ENCODE assay signal across 8 mouse cellular contexts in the genomic region with DNA sequence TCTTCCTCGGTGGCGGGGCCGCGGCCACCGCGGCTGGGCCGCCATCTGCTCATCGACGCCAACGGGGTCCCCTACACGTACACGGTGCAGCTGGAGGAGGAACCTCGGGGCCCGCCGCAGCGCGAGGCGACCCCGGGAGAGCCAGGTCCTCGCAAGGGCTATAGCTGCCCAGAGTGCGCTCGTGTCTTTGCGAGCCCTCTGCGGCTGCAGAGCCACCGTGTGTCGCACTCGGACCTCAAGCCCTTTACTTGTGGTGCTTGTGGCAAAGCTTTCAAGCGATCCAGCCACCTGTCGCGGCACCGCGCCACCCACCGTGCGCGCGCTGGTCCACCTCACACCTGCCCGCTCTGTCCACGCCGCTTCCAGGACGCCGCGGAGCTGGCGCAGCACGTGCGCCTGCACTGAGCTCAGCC. TPM values are rescaled to one million over a fixed set of nuclear protein-coding genes. Genes with fewer than 3 reads are reported as not detected.
DNase-seq lines count a peak whose midpoint lies in the region; ATAC-seq and TF ChIP-seq lines count a peak whose summit lies in the region.

No protein-coding gene starts in this region.

- H3K4me2 ChIP-seq in neural tube, embryonic 11.5 days (ENCODE audit: low read depth): peak overlapping the region; percentile 90
- H3K4me2 ChIP-seq in limb, embryonic 13.5 days (replicated peaks): peak overlapping the region; percentile 89
- peak overlapping the region; percentile 89 for H3K4me2 ChIP-seq in stomach, postnatal 0 days (replicated peaks; ENCODE audit: low read depth)

- peak overlapping the region; percentile 24; the same call in 1 of the 2 replicates for H3K9ac ChIP-seq in neural tube, embryonic 11.5 days (ENCODE audit: low read length)
- H3K9ac ChIP-seq in limb, embryonic 13.5 days: peak overlapping the region; percentile 88
- H3K9ac ChIP-seq in stomach, postnatal 0 days (ENCODE audit: low read length): peak overlapping the region; percentile 47

- TF ChIP-seq CTCF in stomach, postnatal 0 days (IDR thresholded peaks at IDR 0.05; ENCODE audit: low read depth): no peak

- no peaks in the 10 kb centered on the region for H3K36me3 ChIP-seq in neural tube, embryonic 11.5 days (ENCODE audit: control insufficient read depth, insufficient read depth, low read length)
- no peaks in the 10 kb centered on the region for H3K36me3 ChIP-seq in limb, embryonic 13.5 days
- H3K36me3 ChIP-seq in stomach, postnatal 0 days (ENCODE audit: control insufficient read depth, insufficient read depth, low read length): no peaks in the 10 kb centered on the region

- no peak overlapping the region for H3K27ac ChIP-seq in neural tube, embryonic 11.5 days (ENCODE audit: low read depth, low read length)
- H3K27ac ChIP-seq in limb, embryonic 13.5 days: no peak overlapping the region
- H3K27ac ChIP-seq in stomach, postnatal 0 days (replicated peaks): no peak overlapping the region

- WGBS in neural tube, embryonic 11.5 days: 4% methylated on average over 42 of the region's 45 CpGs
- WGBS in limb, embryonic 13.5 days: 3% methylated on average over 45 of the region's 45 CpGs
- WGBS in stomach, postnatal 0 days: 11% methylated on average over 44 of the region's 45 CpGs

- peaks cover 55% of the 10 kb centered on the region for H3K27me3 ChIP-seq in neural tube, embryonic 11.5 days (ENCODE audit: control insufficient read depth, insufficient read depth, low read length)
- H3K27me3 ChIP-seq in limb, embryonic 13.5 days: peaks cover 55% of the 10 kb centered on the region
- peaks cover 7% of the 10 kb centered on the region; the same call in 1 of the 2 replicates for H3K27me3 ChIP-seq in stomach, postnatal 0 days (ENCODE audit: control insufficient read depth, insufficient read depth, low read length)

- H3K4me3 ChIP-seq in neural tube, embryonic 11.5 days (ENCODE audit: low read depth, low read length): peak overlapping the region; percentile 79
- peak overlapping the region; percentile 73 for H3K4me3 ChIP-seq in limb, embryonic 13.5 days
- peak overlapping the region; percentile 74 for H3K4me3 ChIP-seq in stomach, postnatal 0 days (ENCODE audit: low read depth, low read length)

- ATAC-seq in neural tube, embryonic 11.5 days (ENCODE audit: insufficient read depth, low FRiP score, low TSS enrichment): no peak
- no peak for ATAC-seq in limb, embryonic 13.5 days (ENCODE audit: low FRiP score, low read depth)
- ATAC-seq in stomach, postnatal 0 days (ENCODE audit: low FRiP score, low TSS enrichment): 0 out of 2 replicates have a peak, but pooled peaks have one; percentile 40

- no peak for TF ChIP-seq EP300 in stomach, postnatal 0 days (optimal IDR thresholded peaks at IDR 0.05)

- H3K9me3 ChIP-seq in neural tube, embryonic 11.5 days (ENCODE audit: control insufficient read depth, low read length): no peaks in the 10 kb centered on the region
- H3K9me3 ChIP-seq in limb, embryonic 13.5 days: no peaks in the 10 kb centered on the region
- H3K9me3 ChIP-seq in stomach, postnatal 0 days (ENCODE audit: control insufficient read depth, low read length): no peaks in the 10 kb centered on the region

- H3K4me1 ChIP-seq in neural tube, embryonic 11.5 days (ENCODE audit: control insufficient read depth, insufficient read depth, low read length): peaks cover 18% of the 10 kb centered on the region
- H3K4me1 ChIP-seq in limb, embryonic 13.5 days: peaks cover 52% of the 10 kb centered on the region
- H3K4me1 ChIP-seq in stomach, postnatal 0 days (replicated peaks; ENCODE audit: control insufficient read depth, insufficient read depth): peaks cover 6% of the 10 kb centered on the region

- peak; percentile 62 for DNase-seq in cerebellum, adult 11-12 months
- no peak for DNase-seq in cerebellum, postnatal 4 days (ENCODE audit: low spot score in 2 of 2)
- DNase-seq in neural tube, embryonic 11.5 days (ENCODE audit: low spot score): peak; percentile 19
- DNase-seq in neural tube, embryonic 10.5 days (ENCODE audit: extremely low spot score, low spot score): no peak
- peak; percentile 41 for DNase-seq in stomach, postnatal 0 days (ENCODE audit: low spot score)
- DNase-seq in thymus, postnatal 25 days: no peak
- DNase-seq in right cerebral cortex, postnatal 4 days: no peak

RNA-seq across cellular contexts. Expression of gene Zfp580, which starts 1.6 kb away (rescaled TPM):
- 42.3 and 48.9 TPM in 2 replicates for polyA plus RNA-seq in neural tube, embryonic 11.5 days (2014; fragmentation: Nextera tagmentation; extraction: Ambion mirVana)
- polyA plus RNA-seq in limb, embryonic 13.5 days (2015; fragmentation: Nextera tagmentation; extraction: Ambion mirVana): 42.1 and 42.8 TPM in 2 replicates
- polyA plus RNA-seq in stomach, postnatal 0 days (2015; fragmentation: Nextera tagmentation; extraction: Ambion mirVana): 21.0 and 21.6 TPM in 2 replicates

RNA-seq across cellular contexts. Expression of gene U2af2, which starts 9.0 kb away (rescaled TPM):
- polyA plus RNA-seq in neural tube, embryonic 11.5 days (2014; fragmentation: Nextera tagmentation; extraction: Ambion mirVana): 167 and 186 TPM in 2 replicates
- 152 and 153 TPM in 2 replicates for polyA plus RNA-seq in limb, embryonic 13.5 days (2015; fragmentation: Nextera tagmentation; extraction: Ambion mirVana)
- polyA plus RNA-seq in stomach, postnatal 0 days (2015; fragmentation: Nextera tagmentation; extraction: Ambion mirVana): 49.2 and 50.1 TPM in 2 replicates

RNA-seq across cellular contexts. Expression of gene Zfp784, which starts 14.7 kb away (rescaled TPM):
- polyA plus RNA-seq in neural tube, embryonic 11.5 days (2014; fragmentation: Nextera tagmentation; extraction: Ambion mirVana): 2.7 and 3.2 TPM in 2 replicates
- polyA plus RNA-seq in limb, embryonic 13.5 days (2015; fragmentation: Nextera tagmentation; extraction: Ambion mirVana): 7.0 and 7.8 TPM in 2 replicates
- polyA plus RNA-seq in stomach, postnatal 0 days (2015; fragmentation: Nextera tagmentation; extraction: Ambion mirVana): 4.1 and 4.3 TPM in 2 replicates

RNA-seq across cellular contexts. Expression of gene 4632433K11Rik, which starts 19.0 kb away (rescaled TPM):
- polyA plus RNA-seq in neural tube, embryonic 11.5 days (2014; fragmentation: Nextera tagmentation; extraction: Ambion mirVana): 0.50 TPM in 1 of 2 replicates, not detected in the other
- 0.13 TPM in 1 of 2 replicates, not detected in the other for polyA plus RNA-seq in limb, embryonic 13.5 days (2015; fragmentation: Nextera tagmentation; extraction: Ambion mirVana)
- polyA plus RNA-seq in stomach, postnatal 0 days (2015; fragmentation: Nextera tagmentation; extraction: Ambion mirVana): not detected in 2 replicates

RNA-seq across cellular contexts. Expression of gene Epn1, which starts 27.1 kb away (rescaled TPM):
- polyA plus RNA-seq in neural tube, embryonic 11.5 days (2014; fragmentation: Nextera tagmentation; extraction: Ambion mirVana): 64.8 and 67.4 TPM in 2 replicates
- polyA plus RNA-seq in limb, embryonic 13.5 days (2015; fragmentation: Nextera tagmentation; extraction: Ambion mirVana): 62.2 and 64.6 TPM in 2 replicates
- 41.0 and 44.5 TPM in 2 replicates for polyA plus RNA-seq in stomach, postnatal 0 days (2015; fragmentation: Nextera tagmentation; extraction: Ambion mirVana)

Comparison
In these comparisons a context has a peak if more than half of its experiments do, and no peak if none do; other contexts are left out.
1. DNase-seq: peak in cerebellum, adult 11-12 months (single experiment), neural tube, embryonic 11.5 days (single experiment) and stomach, postnatal 0 days (single experiment); none in cerebellum, postnatal 4 days (0 of 2), neural tube, embryonic 10.5 days (single experiment), thymus, postnatal 25 days (single experiment) and right cerebral cortex, postnatal 4 days (single experiment).
2. H3K9ac ChIP-seq: peak in every context shown above with its lines; median percentile 88 in limb, embryonic 13.5 days; 47 in stomach, postnatal 0 days; 24 in neural tube, embryonic 11.5 days.
3. Peak in every context shown above with its lines, with median percentiles within 50 percentile points of each other: H3K4me2 ChIP-seq and H3K4me3 ChIP-seq.